Mouse (Mus musculus) forebrain, embryonic 14.5 days (tissue): ENCODE results near the gene Plce1. TPM values are rescaled to one million over a fixed set of nuclear protein-coding genes. Genes with fewer than 3 reads are reported as not detected.
A peak's percentile ranks its signal among the peaks of the same experiment; 100 is the strongest.

ENCODE experiments used
- ATAC-seq: fragments of 200-750 bp; cut with Nextera tagmentation; 2 replicates; pipeline ENCODE4 v1.8.0; 2017; ENCODE audit warnings: mild to moderate bottlenecking, moderate library complexity
- DNase-seq: peaks from one replicate; pipeline ENCODE4 v3.0.0-alpha.2; 2015; ENCODE audit warnings: low spot score
- H3K27ac ChIP-seq: fragments of 300-500 bp; sonication (generic); 2 replicates; pipeline ENCODE4 v1.5.1; 2014; ENCODE audit warnings: low read depth, mild to moderate bottlenecking, control low read depth, low read length, moderate library complexity
- H3K27me3 ChIP-seq: fragments of 300-500 bp; sonication (generic); replicated peaks from 2 replicates; pipeline ENCODE4 v1.6.1; 2014; ENCODE audit warnings: low read length, control low read depth, mixed read lengths; ENCODE audit not compliant: control insufficient read depth, insufficient read depth
- H3K36me3 ChIP-seq: fragments of 300-500 bp; sonication (generic); 2 replicates; pipeline ENCODE4 v1.6.1; 2014; ENCODE audit warnings: low read length, control low read depth; ENCODE audit not compliant: control insufficient read depth, insufficient read depth
- H3K4me1 ChIP-seq: fragments of 300-500 bp; sonication (generic); 2 replicates; pipeline ENCODE4 v1.6.1; 2014; ENCODE audit warnings: antibody characterized with exemption, low read length, control low read depth; ENCODE audit not compliant: control insufficient read depth, insufficient read depth
- H3K4me2 ChIP-seq: fragments of 300-500 bp; sonication (generic); 2 replicates; pipeline ENCODE4 v1.6.1; 2014; ENCODE audit warnings: mild to moderate bottlenecking, control low read depth, low read length
- H3K4me3 ChIP-seq: fragments of 300-500 bp; sonication (generic); 2 replicates; pipeline ENCODE4 v1.5.1; 2014; ENCODE audit warnings: low read depth, low read length, control low read depth
- H3K9ac ChIP-seq: fragments of 300-500 bp; sonication (generic); 2 replicates; pipeline ENCODE4 v1.6.1; 2014; ENCODE audit warnings: mild to moderate bottlenecking, low read length, control low read depth, moderate library complexity
- H3K9me3 ChIP-seq: fragments of 300-500 bp; sonication (generic); replicated peaks from 2 replicates; pipeline ENCODE4 v1.6.1; 2016; ENCODE audit warnings: low read length, control low read depth, mixed read lengths; ENCODE audit not compliant: control insufficient read depth
- WGBS: fragments of 180-500 bp; shearing (Covaris S2); extraction: QIAGEN DNeasy Blood & Tissue Kit; methylation state at CpG from one replicate; pipeline ENCODE4 v1.1.7; 2014; 5-methylcytosine and 5-hydroxymethylcytosine counted together
- polyA plus RNA-seq: library from polyadenylated mRNA; unstranded; fragments of >200 nt; fragmentation: Nextera tagmentation; extraction: Ambion mirVana; gene quantifications from 2 replicates; pipeline ENCODE4 v1.2.1, GENCODE M21; 2014

Gene Plce1
- polyA plus RNA-seq, result 3.4 and 5.1 TPM in 2 replicates

GRCm38 (mm10) chr19:38480731-38481621, at the start of gene Plce1:
Gene Plce1, plus strand, starts transcription at chr19:38481109.
- H3K4me1 ChIP-seq, result peaks cover 18% of the 10 kb centered on the region; the same call in 1 of the 2 replicates
- peak within 1 kb of the TSS; percentile 76 for H3K9ac ChIP-seq
- H3K27ac ChIP-seq, result peak within 1 kb of the TSS; percentile 50
- H3K4me2 ChIP-seq, result peak within 1 kb of the TSS; percentile 95
- H3K9me3 ChIP-seq, result no peaks in the 10 kb centered on the region
- peak within 1 kb of the TSS; percentile 64 for H3K4me3 ChIP-seq
- WGBS, result under 1% methylated on average over 49 of the region's 90 CpGs
- peak; percentile 53 for DNase-seq
- peaks cover 13% of the 10 kb centered on the region; the same call in 1 of the 2 replicates for H3K27me3 ChIP-seq
- H3K36me3 ChIP-seq, result no peaks in the 10 kb centered on the region
- peak; percentile 83 for ATAC-seq

DNA sequence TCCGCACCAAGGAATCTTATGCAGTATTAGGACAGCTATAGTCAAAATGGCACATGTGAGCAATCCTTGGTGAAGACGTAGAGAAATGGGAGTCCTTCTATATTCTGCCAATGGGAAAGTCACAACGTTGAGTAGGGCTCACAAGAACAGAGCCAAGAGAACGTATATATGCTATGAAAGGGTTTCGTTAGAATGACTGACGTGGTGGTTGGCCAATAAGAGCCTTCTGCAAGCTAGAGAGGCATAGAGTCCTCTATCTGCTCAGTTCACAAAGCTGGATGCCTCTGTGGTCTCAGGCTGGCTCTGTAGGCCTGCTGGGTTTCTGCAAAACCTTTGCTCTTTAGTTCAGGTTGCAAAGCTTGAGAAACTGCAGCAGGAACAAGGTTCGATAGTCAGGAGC, 49.6 kb upstream of the Plce1 start:
- H3K9ac ChIP-seq, result no peak overlapping the region
- H3K36me3 ChIP-seq, result no peaks in the 10 kb centered on the region
- WGBS, result 72% methylated on average over 7 of the region's 7 CpGs

GRCm38 (mm10) chr19:38432021-38432420, 48.9 kb upstream of the Plce1 start:
- H3K27ac ChIP-seq, result no peak overlapping the region
- H3K4me1 ChIP-seq, result no peaks in the 10 kb centered on the region
- no peaks in the 10 kb centered on the region for H3K9me3 ChIP-seq
- ATAC-seq (no peak), DNase-seq (no peak)
- no peak overlapping the region for H3K9ac ChIP-seq
- H3K27me3 ChIP-seq, result no peaks in the 10 kb centered on the region
- H3K36me3 ChIP-seq, result no peaks in the 10 kb centered on the region
- H3K4me3 ChIP-seq, result no peak overlapping the region
- 83% methylated on average over 3 of the region's 3 CpGs for WGBS
- H3K4me2 ChIP-seq, result no peak overlapping the region

More for the DNA sequence above, 49.6 kb upstream of the Plce1 start:
- Histone ChIP-seq H3K4me3 (no peak overlapping the region), H3K4me1 (no peaks in the 10 kb centered on the region), H3K27ac (no peak overlapping the region), H3K27me3 (no peaks in the 10 kb centered on the region), H3K9me3 (no peaks in the 10 kb centered on the region), H3K4me2 (no peak overlapping the region)
- no peak for DNase-seq
- no peak for ATAC-seq

DNA sequence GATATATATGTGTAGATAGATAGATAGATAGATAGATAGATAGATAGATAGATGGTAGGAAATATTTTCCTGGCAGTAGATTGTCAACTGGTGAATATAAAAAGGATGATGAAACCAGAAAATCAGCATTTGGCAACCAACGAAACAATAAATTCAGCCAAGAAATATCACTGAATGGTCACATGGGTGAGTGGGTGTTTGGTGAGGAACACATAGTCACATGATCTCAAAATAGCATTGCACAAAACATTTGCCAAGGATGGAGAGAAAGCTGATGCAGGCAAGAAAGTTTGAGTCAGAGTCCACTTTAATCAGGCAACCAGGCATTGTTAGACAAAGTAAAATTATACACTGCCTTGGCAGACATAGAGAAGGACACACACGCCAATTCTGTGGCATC, 47.5 kb upstream of the Plce1 start:
- no peaks in the 10 kb centered on the region for H3K27me3 ChIP-seq
- no peaks in the 10 kb centered on the region for H3K9me3 ChIP-seq
- no peak overlapping the region for H3K4me2 ChIP-seq
- ATAC-seq, result no peak
- no peaks in the 10 kb centered on the region for H3K36me3 ChIP-seq
- no peak overlapping the region for H3K4me3 ChIP-seq
- H3K4me1 ChIP-seq, result no peaks in the 10 kb centered on the region
- DNase-seq, result no peak
- H3K27ac ChIP-seq, result no peak overlapping the region
- WGBS, result 91% methylated on average over 2 of the region's 2 CpGs
- H3K9ac ChIP-seq, result no peak overlapping the region

DNA sequence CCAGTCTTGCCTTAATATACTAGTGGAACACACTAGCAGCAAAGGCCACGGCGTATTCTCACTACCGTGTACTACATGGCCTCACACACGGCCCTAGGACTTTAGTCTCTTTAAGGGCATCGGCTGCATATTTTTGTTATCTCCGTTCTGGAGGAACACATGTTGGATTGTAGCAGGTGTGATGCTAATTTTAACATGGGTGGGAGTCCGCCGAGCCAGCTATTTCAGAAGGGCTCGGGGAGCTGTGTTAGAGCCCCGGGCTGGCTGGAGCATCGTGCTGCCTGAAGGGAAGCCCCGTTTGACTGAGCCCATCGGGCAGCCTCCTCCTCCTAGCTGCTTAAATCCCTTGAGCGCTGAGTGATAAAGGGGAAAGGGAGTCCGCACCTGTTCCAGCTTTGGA, 45.7 kb upstream of the Plce1 start:
- H3K4me1 ChIP-seq, result no peaks in the 10 kb centered on the region

GRCm38 (mm10) chr19:38441860-38442259, 39.0 kb upstream of the Plce1 start:
- 76% methylated on average over 8 of the region's 8 CpGs for WGBS
- no peaks in the 10 kb centered on the region for H3K9me3 ChIP-seq
- no peak overlapping the region for H3K4me3 ChIP-seq
- H3K27me3 ChIP-seq, result no peaks in the 10 kb centered on the region
- H3K4me2 ChIP-seq, result no peak overlapping the region
- DNase-seq (no peak), ATAC-seq (no peak)
- H3K9ac ChIP-seq, result no peak overlapping the region
- H3K27ac ChIP-seq, result no peak overlapping the region
- H3K36me3 ChIP-seq, result no peaks in the 10 kb centered on the region
- no peaks in the 10 kb centered on the region for H3K4me1 ChIP-seq

More for the DNA sequence above, 45.7 kb upstream of the Plce1 start:
- Histone ChIP-seq H3K4me2 (no peak overlapping the region), H3K9ac (no peak overlapping the region), H3K9me3 (no peaks in the 10 kb centered on the region), H3K36me3 (no peaks in the 10 kb centered on the region), H3K27ac (no peak overlapping the region), H3K4me3 (no peak overlapping the region), H3K27me3 (no peaks in the 10 kb centered on the region)
- DNase-seq (no peak), ATAC-seq (no peak)
- 95% methylated on average over 15 of the region's 15 CpGs for whole genome bisulfite sequencing

GRCm38 (mm10) chr19:38445758-38446157, 35.2 kb upstream of the Plce1 start:
- Histone ChIP-seq H3K9me3 (no peaks in the 10 kb centered on the region), H3K27ac (no peak overlapping the region), H3K36me3 (no peaks in the 10 kb centered on the region), H3K4me3 (no peak overlapping the region), H3K4me1 (no peaks in the 10 kb centered on the region), H3K9ac (no peak overlapping the region), H3K4me2 (no peak overlapping the region), H3K27me3 (no peaks in the 10 kb centered on the region)
- DNase-seq (no peak), ATAC-seq (no peak)
- WGBS, result 79% methylated on average over 5 of the region's 5 CpGs

DNA sequence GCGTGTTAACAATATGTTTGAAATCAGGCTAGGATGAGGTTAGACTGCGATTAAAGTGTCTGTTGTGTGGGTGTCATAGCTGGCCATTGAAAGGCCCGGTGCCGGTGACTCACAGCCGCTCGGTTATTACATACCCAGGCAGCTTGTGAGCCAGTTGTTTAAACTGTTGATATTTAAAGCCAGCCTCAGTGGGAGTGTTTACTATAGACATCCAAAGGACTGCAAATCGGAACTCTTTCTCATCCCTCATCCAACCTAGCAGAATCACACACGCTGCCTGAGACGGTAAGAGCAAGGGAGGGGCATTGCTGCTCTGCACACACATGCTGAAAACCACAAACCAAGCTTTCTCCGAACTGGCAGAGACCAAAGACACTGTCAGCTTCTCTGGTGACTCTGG, 25.7 kb upstream of the Plce1 start:
- H3K4me3 ChIP-seq, result no peak overlapping the region
- no peaks in the 10 kb centered on the region for H3K4me1 ChIP-seq
- DNase-seq (no peak), ATAC-seq (no peak)
- no peaks in the 10 kb centered on the region for H3K36me3 ChIP-seq
- 0 out of 2 replicates have a peak, but pooled peaks cover 3% of the 10 kb centered on the region for H3K9me3 ChIP-seq
- H3K4me2 ChIP-seq, result no peak overlapping the region
- 87% methylated on average over 10 of the region's 10 CpGs for WGBS
- no peak overlapping the region for H3K27ac ChIP-seq
- no peaks in the 10 kb centered on the region for H3K27me3 ChIP-seq
- H3K9ac ChIP-seq, result no peak overlapping the region

- Histone ChIP-seq H3K27me3 (no peaks in the 10 kb centered on the region), H3K9ac (no peak overlapping the region), H3K27ac (no peak overlapping the region), H3K4me3 (no peak overlapping the region), H3K36me3 (no peaks in the 10 kb centered on the region), H3K4me1 (no peaks in the 10 kb centered on the region), H3K9me3 (0 out of 2 replicates have a peak, but pooled peaks cover 3% of the 10 kb centered on the region), H3K4me2 (no peak overlapping the region)
- ATAC-seq, result no peak
- DNase-seq, result no peak
- WGBS, result 94% methylated on average over 9 of the region's 9 CpGs
Measured at GRCm38 (mm10) chr19:38458996-38459395, 21.9 kb upstream of the Plce1 start.
